Mouse (Mus musculus): ENCODE results near the gene C2cd4d.

DNA sequence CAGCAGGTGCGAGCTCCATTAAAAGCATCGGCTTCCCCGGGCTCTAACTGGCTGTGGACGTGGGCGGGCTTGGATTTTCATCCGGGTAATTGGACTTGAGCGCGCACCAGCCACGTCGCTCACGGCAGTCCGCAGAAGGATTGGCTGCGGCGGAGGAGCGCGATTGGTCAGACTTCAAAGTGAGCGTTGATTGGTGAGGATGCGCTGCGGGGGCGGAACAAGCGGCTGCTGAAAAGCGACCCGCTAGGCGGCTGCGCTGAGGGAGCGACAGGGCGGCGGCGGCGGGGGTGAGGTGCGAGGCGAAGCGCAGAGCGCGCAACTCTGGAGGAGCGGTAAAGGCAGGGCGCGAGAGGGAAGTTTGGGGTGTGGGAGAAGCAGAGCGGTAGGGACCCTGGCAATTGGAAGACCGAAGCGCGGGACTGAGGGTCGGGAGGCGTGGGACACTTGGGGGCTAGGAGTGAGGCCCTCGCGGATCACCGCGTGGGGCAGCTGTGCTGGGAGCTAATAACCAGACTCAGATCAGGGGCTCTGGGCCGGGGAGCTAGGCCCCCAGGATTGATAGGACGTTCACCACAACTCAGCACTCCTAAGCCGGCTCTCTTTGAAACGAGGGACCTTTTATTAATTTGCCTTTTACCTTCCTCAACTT is 50.9 kb downstream of the C2cd4d start, which contains the start of gene Tdrkh:
- TF ChIP-seq CTCF (IDR thresholded peaks at IDR 0.05) (peak; percentile 45), POLR2A (IDR thresholded peaks at IDR 0.05; ENCODE audit: insufficient read depth, low read depth, low read length) (no peak), EP300 (IDR thresholded peaks at IDR 0.05; ENCODE audit: insufficient read depth, low read depth, low read length) (no peak)
